Mouse (Mus musculus) lung, postnatal 0 days (tissue): ENCODE results near the gene Olfr1216. TPM values are rescaled to one million over a fixed set of nuclear protein-coding genes. Genes with fewer than 3 reads are reported as not detected.
"Not testable (repeated sequence)": the region's sequence is repeated elsewhere in the genome, so short reads cannot be mapped to it uniquely, and the experiment has no call there.

ENCODE experiments used
- ATAC-seq: fragments of 200-750 bp; cut with Nextera tagmentation; 2 replicates; pipeline ENCODE4 v1.8.0; 2017; ENCODE audit warnings: moderate library complexity
- DNase-seq: peaks from one replicate; pipeline ENCODE4 v3.0.0-alpha.2; 2016; ENCODE audit warnings: low spot score
- H3K27ac ChIP-seq: fragments of 300-500 bp; sonication (generic); 2 replicates; pipeline ENCODE4 v1.5.1; 2014; ENCODE audit warnings: antibody characterized with exemption, mild to moderate bottlenecking, low read length, mixed read lengths
- H3K27me3 ChIP-seq: fragments of 300-500 bp; sonication (generic); replicated peaks from 2 replicates; pipeline ENCODE4 v1.6.1; 2014; ENCODE audit warnings: low read length, mixed read lengths; ENCODE audit not compliant: insufficient read depth
- H3K36me3 ChIP-seq: fragments of 300-500 bp; sonication (generic); 2 replicates; pipeline ENCODE4 v1.6.1; 2014; ENCODE audit warnings: low read length, mixed read lengths; ENCODE audit not compliant: insufficient read depth
- H3K4me1 ChIP-seq: fragments of 300-500 bp; sonication (generic); 2 replicates; pipeline ENCODE4 v1.6.1; 2014; ENCODE audit warnings: antibody characterized with exemption, low read depth, low read length, mixed read lengths; ENCODE audit not compliant: insufficient read depth
- H3K4me2 ChIP-seq: fragments of 300-500 bp; sonication (generic); replicated peaks from 2 replicates; pipeline ENCODE4 v1.6.1; 2014; ENCODE audit warnings: low read depth, mild to moderate bottlenecking, low read length, moderate library complexity, mixed read lengths
- H3K4me3 ChIP-seq: fragments of 300-500 bp; sonication (generic); 2 replicates; pipeline ENCODE4 v1.5.1; 2014; ENCODE audit warnings: low read depth, low read length
- H3K9ac ChIP-seq: fragments of 300-500 bp; sonication (generic); replicated peaks from 2 replicates; pipeline ENCODE4 v1.6.1; 2014; ENCODE audit warnings: low read depth, mild to moderate bottlenecking
- H3K9me3 ChIP-seq: fragments of 300-500 bp; sonication (generic); 2 replicates; pipeline ENCODE4 v1.6.1; 2016; ENCODE audit warnings: low read length, mixed read lengths
- CTCF ChIP-seq: IDR thresholded peaks from 2 replicates; pipeline ENCODE4 v1.5.1; 2016; ENCODE audit warnings: antibody characterized with exemption, mild to moderate bottlenecking
- EP300 ChIP-seq: IDR thresholded peaks from 2 replicates; pipeline ENCODE4 v1.6.1; 2016; ENCODE audit warnings: antibody characterized with exemption, mild to moderate bottlenecking, control low read depth
- WGBS: fragments of 180-500 bp; shearing (Covaris S2); extraction: QIAGEN DNeasy Blood & Tissue Kit; methylation state at CpG from one replicate; pipeline ENCODE4 v1.1.7; 2014; 5-methylcytosine and 5-hydroxymethylcytosine counted together
- polyA plus RNA-seq: library from polyadenylated mRNA; unstranded; fragments of >200 nt; fragmentation: Nextera tagmentation; extraction: Ambion mirVana; gene quantifications from 2 replicates; pipeline ENCODE4 v1.2.1, GENCODE M21; 2015

Olfr1216 gene
- polyA plus RNA-seq: not detected in 2 replicates

DNA sequence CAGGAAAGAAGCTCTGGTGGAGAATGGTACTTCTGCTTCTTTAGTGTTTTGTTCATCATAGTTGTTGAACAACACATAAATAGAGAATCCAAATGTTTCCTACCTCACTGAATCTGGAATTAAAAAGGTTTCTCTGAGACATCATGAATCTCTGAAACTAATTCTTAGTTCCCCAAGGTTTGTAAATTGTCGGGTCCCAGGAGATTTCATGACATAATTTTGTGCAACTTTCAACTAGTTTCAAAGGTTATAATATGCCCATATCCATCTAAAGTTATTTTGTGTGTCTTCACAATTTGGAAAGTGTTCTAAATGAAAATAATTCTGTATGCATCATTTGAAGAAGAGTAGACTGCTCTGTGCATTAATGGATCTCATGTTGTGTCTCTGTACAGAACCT lies at the start of gene Olfr1216:
Gene Olfr1216, minus strand, starts transcription at position 101 of the 400 bp plus-strand sequence.
- 64% methylated on average over 1 of the region's 1 CpGs for WGBS
- ATAC-seq (no peak), DNase-seq (no peak)
- H3K4me1 ChIP-seq: no peaks in the 10 kb centered on the region
- no peak within 1 kb of the TSS for H3K4me3 ChIP-seq
- H3K9ac ChIP-seq: no peak within 1 kb of the TSS
- TF ChIP-seq EP300 (no peak), CTCF (no peak)
- H3K27ac ChIP-seq: no peak within 1 kb of the TSS
- no peaks in the 10 kb centered on the region for H3K36me3 ChIP-seq
- H3K4me2 ChIP-seq: no peak within 1 kb of the TSS
- no peaks in the 10 kb centered on the region for H3K9me3 ChIP-seq
- H3K27me3 ChIP-seq: no peaks in the 10 kb centered on the region

DNA sequence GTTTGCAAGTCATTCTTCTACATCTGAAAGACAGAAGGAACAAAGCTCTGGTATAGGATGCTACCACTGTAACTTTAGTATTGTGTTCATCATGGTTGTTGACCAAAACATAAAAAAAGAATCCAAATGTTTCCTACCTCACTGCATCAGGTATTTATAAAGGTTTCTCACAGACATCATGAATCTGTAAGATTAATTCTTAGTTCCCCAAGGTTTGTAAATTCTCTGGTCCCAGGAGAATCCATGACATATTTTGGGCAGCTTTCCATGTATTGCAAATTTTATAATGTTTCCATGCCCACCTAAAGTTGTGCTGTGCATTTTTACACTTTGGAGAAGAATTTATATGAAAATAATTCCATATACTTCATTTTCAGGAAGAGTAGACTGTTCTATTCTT lies 42.9 kb upstream of the Olfr1216 start, which contains the start of gene Olfr1218:
Gene Olfr1218, minus strand, starts transcription at position 101 of the 400 bp plus-strand sequence.
- Histone ChIP-seq H3K27ac (no peak within 1 kb of the TSS), H3K9ac (no peak within 1 kb of the TSS), H3K36me3 (no peaks in the 10 kb centered on the region), H3K27me3 (no peaks in the 10 kb centered on the region), H3K4me3 (no peak within 1 kb of the TSS), H3K9me3 (no peaks in the 10 kb centered on the region), H3K4me1 (no peaks in the 10 kb centered on the region), H3K4me2 (no peak within 1 kb of the TSS)
- TF ChIP-seq CTCF: no peak
- TF ChIP-seq EP300: no peak
- ATAC-seq (no peak), DNase-seq (no peak)

DNA sequence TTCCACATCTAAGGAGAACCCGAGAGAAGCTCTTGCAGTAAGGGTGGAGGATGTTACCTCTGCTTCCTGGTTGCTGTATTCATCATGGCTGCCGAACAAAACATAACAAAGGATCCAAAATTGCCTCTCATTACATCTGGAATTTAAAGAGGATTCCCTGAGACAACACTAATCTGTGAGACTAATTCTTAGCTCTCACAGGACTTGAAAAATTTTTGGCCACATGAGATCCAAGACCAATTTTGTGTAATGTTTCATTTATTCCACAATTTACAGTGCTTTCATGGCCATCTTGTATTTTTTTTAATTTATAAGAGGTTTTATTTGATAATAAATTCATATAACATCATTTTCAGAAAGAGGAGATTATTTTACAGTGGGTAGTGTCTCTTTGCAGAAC lies 13.8 kb upstream of the Olfr1216 start, which contains the start of gene Olfr1217:
Gene Olfr1217, minus strand, starts transcription at position 101 of the 400 bp plus-strand sequence.
- H3K4me3 ChIP-seq: no peak within 1 kb of the TSS
- no peak within 1 kb of the TSS for H3K9ac ChIP-seq
- TF ChIP-seq CTCF: no peak
- TF ChIP-seq EP300: no peak
- no peak within 1 kb of the TSS for H3K27ac ChIP-seq
- 62% methylated on average over 2 of the region's 2 CpGs for WGBS
- DNase-seq (no peak), ATAC-seq (no peak)
- H3K4me2 ChIP-seq: no peak within 1 kb of the TSS
- H3K4me1 ChIP-seq: no peaks in the 10 kb centered on the region
- no peaks in the 10 kb centered on the region for H3K36me3 ChIP-seq
- no peaks in the 10 kb centered on the region for H3K27me3 ChIP-seq
- H3K9me3 ChIP-seq: no peaks in the 10 kb centered on the region

DNA sequence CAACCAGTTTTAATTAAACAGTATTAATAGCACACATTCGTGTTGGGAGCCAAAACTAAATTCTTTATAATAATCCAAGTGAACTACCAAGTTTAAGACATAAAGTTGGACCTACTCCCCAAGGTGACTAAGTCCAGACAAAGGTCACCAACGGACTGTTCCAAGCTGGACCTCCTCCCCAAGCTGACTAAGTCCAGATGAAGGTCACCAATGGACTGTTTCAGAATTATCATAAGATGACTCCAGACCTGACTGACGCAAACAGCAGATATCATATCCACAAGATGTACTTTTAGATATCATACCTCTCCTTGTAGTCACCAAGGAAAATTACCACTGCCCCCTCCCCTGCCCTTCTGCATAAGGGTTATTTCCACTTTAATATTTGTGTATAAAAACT lies 3.3 kb upstream of the Olfr1216 start:
- not testable (repeated sequence) for H3K36me3 ChIP-seq, ATAC-seq, H3K4me1 ChIP-seq, H3K4me3 ChIP-seq, H3K27ac ChIP-seq, H3K9ac ChIP-seq, H3K27me3 ChIP-seq, H3K4me2 ChIP-seq, DNase-seq, H3K9me3 ChIP-seq
- 57% methylated on average over 3 of the region's 3 CpGs for WGBS

DNA sequence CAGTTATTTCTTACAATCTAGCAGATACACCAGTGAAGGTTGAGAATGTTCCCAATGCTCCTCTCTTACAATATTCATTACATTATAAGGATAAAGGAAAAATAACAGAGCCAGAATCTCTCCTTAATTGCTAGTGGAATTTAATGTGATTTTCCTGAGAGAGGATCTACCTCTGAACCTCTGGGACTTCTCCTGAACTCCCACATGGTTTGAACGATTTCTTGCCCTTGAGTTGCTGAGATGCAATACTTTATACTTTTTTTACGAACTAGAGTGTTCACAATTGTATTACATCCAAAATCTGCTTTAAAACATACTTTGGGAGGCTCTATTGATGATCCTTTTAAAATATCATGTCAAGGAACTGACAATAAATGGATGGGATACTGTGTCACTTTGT lies 11.3 kb downstream of the Olfr1216 start, which contains the start of gene Olfr1215:
Gene Olfr1215, minus strand, starts transcription at position 101 of the 400 bp plus-strand sequence.
- H3K9ac ChIP-seq: no peak within 1 kb of the TSS
- TF ChIP-seq EP300 (no peak), CTCF (no peak)
- ATAC-seq (no peak), DNase-seq (no peak)
- no peaks in the 10 kb centered on the region for H3K4me1 ChIP-seq
- 38% methylated on average over 2 of the region's 2 CpGs for whole genome bisulfite sequencing
- no peaks in the 10 kb centered on the region for H3K9me3 ChIP-seq
- no peak within 1 kb of the TSS for H3K4me2 ChIP-seq
- no peaks in the 10 kb centered on the region for H3K27me3 ChIP-seq
- H3K36me3 ChIP-seq: no peaks in the 10 kb centered on the region
- no peak within 1 kb of the TSS for H3K4me3 ChIP-seq
- H3K27ac ChIP-seq: no peak within 1 kb of the TSS

DNA sequence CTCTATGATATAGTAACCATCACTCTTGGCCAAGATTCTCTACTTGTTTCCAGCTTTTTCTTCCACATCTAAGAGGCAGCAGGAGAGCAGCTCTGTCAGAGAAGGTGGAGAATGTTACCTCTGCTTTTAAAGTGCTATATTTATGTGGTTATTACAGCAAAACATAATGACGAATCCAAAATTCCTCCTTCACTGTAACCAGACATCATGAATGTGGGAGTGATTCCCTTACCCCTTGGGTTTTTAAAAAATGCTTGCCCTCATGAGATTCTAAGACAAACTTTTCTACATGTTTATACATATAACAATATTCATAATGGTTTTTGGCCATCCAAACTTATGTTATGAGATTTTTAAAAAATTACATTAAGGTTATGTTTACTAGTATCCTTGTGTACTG lies 25.6 kb downstream of the Olfr1216 start, which contains the start of gene Olfr1214:
Gene Olfr1214, minus strand, starts transcription at position 101 of the 400 bp plus-strand sequence.
- Histone ChIP-seq H3K9me3 (no peaks in the 10 kb centered on the region), H3K4me2 (no peak within 1 kb of the TSS), H3K9ac (no peak within 1 kb of the TSS), H3K27ac (no peak within 1 kb of the TSS), H3K4me1 (no peaks in the 10 kb centered on the region), H3K36me3 (no peaks in the 10 kb centered on the region), H3K27me3 (no peaks in the 10 kb centered on the region), H3K4me3 (no peak within 1 kb of the TSS)
- DNase-seq (no peak), ATAC-seq (no peak)
- TF ChIP-seq CTCF (no peak), EP300 (no peak)
- 70% methylated on average over 1 of the region's 1 CpGs for WGBS

DNA sequence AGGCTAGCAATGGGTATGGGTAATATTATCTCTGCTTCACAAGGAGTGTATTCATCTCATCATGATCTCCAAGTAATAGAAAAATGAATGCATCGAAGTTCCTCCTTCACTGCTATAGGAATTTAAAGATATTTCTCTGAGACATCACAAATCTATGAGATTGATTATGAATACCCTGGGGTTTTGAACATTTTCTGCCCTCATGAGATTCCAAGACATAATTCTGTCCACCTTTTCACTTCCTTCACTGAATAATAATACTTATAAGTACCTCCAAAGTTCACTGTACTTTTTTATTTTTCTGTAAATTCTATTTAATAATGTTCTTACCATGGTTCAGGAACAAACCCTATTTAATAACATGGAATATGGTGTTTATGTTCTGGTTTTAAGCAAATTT lies 38.0 kb downstream of the Olfr1216 start, which contains the start of gene Gm13762:
Gene Gm13762, minus strand, starts transcription at position 101 of the 400 bp plus-strand sequence.
- Histone ChIP-seq H3K9ac (no peak within 1 kb of the TSS), H3K36me3 (no peaks in the 10 kb centered on the region), H3K9me3 (no peaks in the 10 kb centered on the region), H3K4me1 (no peaks in the 10 kb centered on the region), H3K4me2 (no peak within 1 kb of the TSS), H3K4me3 (no peak within 1 kb of the TSS), H3K27ac (no peak within 1 kb of the TSS), H3K27me3 (no peaks in the 10 kb centered on the region)
- TF ChIP-seq EP300 (no peak), CTCF (no peak)
- no peak for ATAC-seq
- 78% methylated on average over 1 of the region's 1 CpGs for WGBS
- DNase-seq: no peak

Other genes starting within 250 kb of the Olfr1216 start
- gene Olfr1200, start 247.9 kb downstream of the Olfr1216 start, polyA plus RNA-seq: not detected in 2 replicates
- gene Olfr1201, start 225.3 kb downstream of the Olfr1216 start, polyA plus RNA-seq: not detected in 2 replicates
- not detected in 2 replicates for gene Olfr1202, start 203.8 kb downstream of the Olfr1216 start, polyA plus RNA-seq
- not detected in 2 replicates for gene Olfr1205, start 188.6 kb downstream of the Olfr1216 start, polyA plus RNA-seq
- gene Olfr1204, start 169.0 kb downstream of the Olfr1216 start, polyA plus RNA-seq: not detected in 2 replicates
- gene Olfr1206, start 155.1 kb downstream of the Olfr1216 start, polyA plus RNA-seq: not detected in 2 replicates
- gene Olfr1208, start 116.0 kb downstream of the Olfr1216 start, polyA plus RNA-seq: not detected in 2 replicates
- gene Olfr1209, start 103.2 kb downstream of the Olfr1216 start, polyA plus RNA-seq: not detected in 2 replicates
- gene Olfr1211, start 80.2 kb downstream of the Olfr1216 start, polyA plus RNA-seq: not detected in 2 replicates
- gene Olfr1212, start 64.4 kb downstream of the Olfr1216 start, polyA plus RNA-seq: not detected in 2 replicates
- gene Gm13762, start 38.1 kb downstream of the Olfr1216 start, polyA plus RNA-seq: not detected in 2 replicates
- not detected in 2 replicates for gene Olfr1214, start 25.7 kb downstream of the Olfr1216 start, polyA plus RNA-seq
- gene Olfr1215, start 11.4 kb downstream of the Olfr1216 start, polyA plus RNA-seq: not detected in 2 replicates
- gene Olfr1217, start 13.7 kb upstream of the Olfr1216 start, polyA plus RNA-seq: not detected in 2 replicates
- not detected in 2 replicates for gene Olfr1218, start 42.8 kb upstream of the Olfr1216 start, polyA plus RNA-seq
- gene Olfr1219, start 65.2 kb upstream of the Olfr1216 start, polyA plus RNA-seq: not detected in 2 replicates
- gene Olfr1220, start 88.5 kb upstream of the Olfr1216 start, polyA plus RNA-seq: not detected in 2 replicates
- gene Olfr1221, start 98.9 kb upstream of the Olfr1216 start, polyA plus RNA-seq: not detected in 2 replicates
- gene Olfr1222, start 114.7 kb upstream of the Olfr1216 start, polyA plus RNA-seq: not detected in 2 replicates
- not detected in 2 replicates for gene Olfr1223, start 133.2 kb upstream of the Olfr1216 start, polyA plus RNA-seq
- gene Olfr1224-ps1, start 145.8 kb upstream of the Olfr1216 start, polyA plus RNA-seq: not detected in 2 replicates
- gene Olfr1225, start 156.3 kb upstream of the Olfr1216 start, polyA plus RNA-seq: not detected in 2 replicates
- gene Olfr1226, start 181.7 kb upstream of the Olfr1216 start, polyA plus RNA-seq: not detected in 2 replicates
- gene Olfr1228, start 235.7 kb upstream of the Olfr1216 start, polyA plus RNA-seq: not detected in 2 replicates